Comparison of ENCODE assay signal across 8 mouse cellular contexts in the genomic region with DNA sequence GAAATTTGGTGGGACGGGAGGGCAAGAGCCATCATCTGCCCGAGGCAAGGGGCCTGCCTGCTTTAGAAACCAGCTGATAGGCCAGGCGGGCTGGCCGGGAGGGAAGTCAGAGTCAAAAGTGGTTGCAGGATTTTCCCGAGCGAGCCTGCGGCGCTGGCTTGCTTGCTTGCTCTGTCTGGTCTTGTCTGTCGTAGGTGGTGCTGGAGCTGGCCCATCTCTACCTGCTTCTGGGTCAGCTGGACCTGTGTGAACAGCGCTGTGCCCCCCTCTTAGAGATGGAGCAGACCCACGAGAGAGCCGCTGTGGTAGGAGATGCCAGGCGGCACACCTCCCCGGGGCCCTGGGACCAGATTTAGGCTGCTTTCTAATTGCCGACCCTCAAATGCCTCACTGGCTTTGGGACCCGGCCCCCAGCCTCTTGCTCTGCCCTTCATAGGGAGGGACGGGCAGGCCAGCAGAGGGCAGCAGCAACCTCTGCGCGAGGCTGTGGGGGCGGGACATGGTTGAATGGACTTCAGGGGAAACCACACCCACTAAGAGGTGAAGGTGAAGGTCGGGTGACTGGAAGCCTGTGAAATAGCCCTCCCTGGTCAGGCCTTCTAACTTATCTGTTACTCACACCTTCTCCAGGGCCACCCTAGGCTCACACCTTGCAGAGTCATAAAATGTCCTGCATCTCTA. TPM values are rescaled to one million over a fixed set of nuclear protein-coding genes. Genes with fewer than 3 reads are reported as not detected.
DNase-seq lines count a peak whose midpoint lies in the region; ATAC-seq and TF ChIP-seq lines count a peak whose summit lies in the region.

No protein-coding gene starts in this region.

- peak; percentile 76 for ATAC-seq in inflammation-experienced regulatory T-cells, adult 6 months
- ATAC-seq in liver, embryonic 16.5 days (ENCODE audit: low read depth), result peak; percentile 75

- no peaks in the 10 kb centered on the region for H3K36me3 ChIP-seq in liver, embryonic 16.5 days (ENCODE audit: control insufficient read depth, insufficient read depth)

- no peak overlapping the region for H3K9ac ChIP-seq in liver, embryonic 16.5 days (ENCODE audit: low read depth, low read length)

- DNase-seq in layer of hippocampus, postnatal 10 days (ENCODE audit: low spot score in 2 of 2), result peak; percentile 60
- DNase-seq in layer of hippocampus, adult 11-12 months (ENCODE audit: low spot score), result no peak
- peak; percentile 44 for DNase-seq in cerebellum, adult 8-10 months
- peak; percentile 60 for DNase-seq in gastrocnemius, postnatal 25 days
- peak; percentile 57 to 74 for DNase-seq in urinary bladder, postnatal 36 days (ENCODE audit: low spot score in 2 of 2)

- TF ChIP-seq POLR2A in olfactory bulb, adult 2 months (IDR thresholded peaks at IDR 0.05; ENCODE audit: insufficient read depth, low read depth, low read length), result no peak

- H3K4me3 ChIP-seq in liver, embryonic 16.5 days (ENCODE audit: low read depth, low read length), result no peak overlapping the region
- no peak overlapping the region for H3K4me3 ChIP-seq in olfactory bulb, adult 2 months (ENCODE audit: insufficient read depth, low read depth, low read length)

- no peak overlapping the region for H3K4me2 ChIP-seq in liver, embryonic 16.5 days (ENCODE audit: low read depth, low read length)

- H3K9me3 ChIP-seq in liver, embryonic 16.5 days (replicated peaks; ENCODE audit: control insufficient read depth, low read length), result no peaks in the 10 kb centered on the region

- H3K27ac ChIP-seq in liver, embryonic 16.5 days (ENCODE audit: low read length), result no peak overlapping the region
- no peak overlapping the region for H3K27ac ChIP-seq in olfactory bulb, adult 2 months (ENCODE audit: insufficient read depth, low read depth, low read length)

- peak; percentile 64 for TF ChIP-seq CTCF in olfactory bulb, adult 2 months (IDR thresholded peaks at IDR 0.05; ENCODE audit: insufficient read depth, low read depth, low read length)

- H3K27me3 ChIP-seq in liver, embryonic 16.5 days (ENCODE audit: control insufficient read depth, insufficient read depth, low read depth, low read length), result no peaks in the 10 kb centered on the region

- 15% methylated on average over 21 of the region's 21 CpGs for WGBS in liver, embryonic 16.5 days (ENCODE audit: insufficient replicate concordance)
- 49% methylated on average over 21 of the region's 21 CpGs for WGBS in olfactory bulb, adult 2 months

- H3K4me1 ChIP-seq in liver, embryonic 16.5 days (ENCODE audit: control insufficient read depth, low read depth, low read length), result no peaks in the 10 kb centered on the region; the same call in 1 of the 2 replicates
- H3K4me1 ChIP-seq in olfactory bulb, adult 2 months (ENCODE audit: control insufficient read depth, insufficient read depth, low read length), result peaks cover 25% of the 10 kb centered on the region

RNA-seq across cellular contexts. Expression of a gene that starts 21.3 kb away (rescaled TPM):
- total RNA-seq in layer of hippocampus, postnatal 10 days (2021), result 10 to 100 TPM in 1 of 2 experiments, 1 to 10 TPM in 1; 9.9 to 10.4 TPM
- 1 to 10 TPM; 2.4 to 3.6 TPM for total RNA-seq in gastrocnemius, postnatal 25 days (2021)
- polyA plus RNA-seq in inflammation-experienced regulatory T-cells, adult 6 months (2017; shearing (Covaris generic)), result 10 to 100 TPM; 21.7 to 47.3 (median 39.5) TPM
- polyA plus RNA-seq in liver, embryonic 16.5 days (2015; fragmentation: Nextera tagmentation; extraction: Ambion mirVana), result 2.5 and 3.3 TPM in 2 replicates
- not detected in 2 replicates for polyA plus RNA-seq in olfactory bulb, adult 2 months (2012; ENCODE audit: insufficient read depth, insufficient read length, low replicate concordance, missing spikeins)

RNA-seq across cellular contexts. Expression of a gene that starts 25.7 kb away (rescaled TPM):
- total RNA-seq in layer of hippocampus, postnatal 10 days (2021), result 1 to 10 TPM; 1.3 to 2.9 TPM
- not detected for total RNA-seq in gastrocnemius, postnatal 25 days (2021)
- not detected for polyA plus RNA-seq in inflammation-experienced regulatory T-cells, adult 6 months (2017; shearing (Covaris generic))
- polyA plus RNA-seq in liver, embryonic 16.5 days (2015; fragmentation: Nextera tagmentation; extraction: Ambion mirVana), result 0.08 and 0.21 TPM in 2 replicates
- not detected in 2 replicates for polyA plus RNA-seq in olfactory bulb, adult 2 months (2012; ENCODE audit: insufficient read depth, insufficient read length, low replicate concordance, missing spikeins)

RNA-seq across cellular contexts. Expression of a gene that starts 25.8 kb away (rescaled TPM):
- 10 to 100 TPM; 28.9 to 31.2 TPM for total RNA-seq in layer of hippocampus, postnatal 10 days (2021)
- total RNA-seq in gastrocnemius, postnatal 25 days (2021), result 10 to 100 TPM; 17.2 to 19.3 TPM
- polyA plus RNA-seq in inflammation-experienced regulatory T-cells, adult 6 months (2017; shearing (Covaris generic)), result 1 to 10 TPM; 2.9 to 4.8 (median 4.5) TPM
- polyA plus RNA-seq in liver, embryonic 16.5 days (2015; fragmentation: Nextera tagmentation; extraction: Ambion mirVana), result 10.6 and 12.1 TPM in 2 replicates
- polyA plus RNA-seq in olfactory bulb, adult 2 months (2012; ENCODE audit: insufficient read depth, insufficient read length, low replicate concordance, missing spikeins), result not detected in 2 replicates
